Mouse (Mus musculus) liver, embryonic 11.5 days (tissue): ENCODE data around the gene Ccm2. TPM values are rescaled to one million over a fixed set of nuclear protein-coding genes. Genes with fewer than 3 reads are reported as not detected.
A peak's percentile ranks its signal among the peaks of the same experiment; 100 is the strongest.

ENCODE experiments used
- ATAC-seq: fragments of 200-750 bp; cut with Nextera tagmentation; replicated peaks from 2 replicates; pipeline ENCODE4 v1.8.0; 2017; ENCODE audit warnings: moderate number of reproducible peaks, mild to moderate bottlenecking, moderate TSS enrichment, moderate library complexity; ENCODE audit not compliant: low FRiP score
- DNase-seq: peaks from one replicate; pipeline ENCODE4 v3.0.0-alpha.2; 2017; ENCODE audit warnings: low spot score
- H3K27ac ChIP-seq: fragments of 300-500 bp; sonication (generic); 2 replicates; pipeline ENCODE4 v1.5.1; 2014; ENCODE audit warnings: mild to moderate bottlenecking, low read depth, low read length, control low read depth
- H3K27me3 ChIP-seq: fragments of 300-500 bp; sonication (generic); replicated peaks from 2 replicates; pipeline ENCODE4 v1.6.1; 2014; ENCODE audit warnings: low read length, mixed read lengths; ENCODE audit not compliant: control insufficient read depth, insufficient read depth
- H3K36me3 ChIP-seq: fragments of 300-500 bp; sonication (generic); 2 replicates; pipeline ENCODE4 v1.6.1; 2014; ENCODE audit warnings: mild to moderate bottlenecking, low read length, moderate library complexity, mixed read lengths; ENCODE audit not compliant: control insufficient read depth, insufficient read depth
- H3K4me1 ChIP-seq: fragments of 300-500 bp; sonication (generic); replicated peaks from 2 replicates; pipeline ENCODE4 v1.6.1; 2014; ENCODE audit warnings: low read length, mixed read lengths; ENCODE audit not compliant: control insufficient read depth, insufficient read depth
- H3K4me2 ChIP-seq: fragments of 300-500 bp; sonication (generic); 2 replicates; pipeline ENCODE4 v1.6.1; 2014; ENCODE audit warnings: mild to moderate bottlenecking, control low read depth, moderate library complexity
- H3K4me3 ChIP-seq: fragments of 300-500 bp; sonication (generic); 2 replicates; pipeline ENCODE4 v1.5.1; 2014; ENCODE audit warnings: low read depth, low read length, control low read depth
- H3K9ac ChIP-seq: fragments of 300-500 bp; sonication (generic); 2 replicates; pipeline ENCODE4 v1.6.1; 2014; ENCODE audit warnings: low read depth, low read length, control low read depth
- H3K9me3 ChIP-seq: fragments of 300-500 bp; sonication (generic); 2 replicates; pipeline ENCODE4 v1.6.1; 2016; ENCODE audit warnings: low read length, inconsistent platforms, mixed read lengths; ENCODE audit not compliant: control insufficient read depth
- WGBS: fragments of 180-500 bp; shearing (Covaris S2); extraction: QIAGEN DNeasy Blood & Tissue Kit; methylation state at CpG from one replicate; pipeline ENCODE4 v1.1.7; 2014; 5-methylcytosine and 5-hydroxymethylcytosine counted together
- polyA plus RNA-seq: library from polyadenylated mRNA; unstranded; fragments of >200 nt; fragmentation: Nextera tagmentation; extraction: Ambion mirVana; gene quantifications from 2 replicates; pipeline ENCODE4 v1.2.1, GENCODE M21; 2014

The Ccm2 gene
- 74.5 and 82.1 TPM in 2 replicates for polyA plus RNA-seq

GRCm38 (mm10) chr11:6546205-6547013 is at the start of gene Ccm2:
TSS of gene Ccm2 (plus strand) at chr11:6546887.
- DNase-seq = peak; percentile 99
- H3K36me3 ChIP-seq = no peaks in the 10 kb centered on the region
- no peaks in the 10 kb centered on the region for H3K9me3 ChIP-seq
- peak within 1 kb of the TSS; percentile 81 for H3K4me3 ChIP-seq
- H3K4me2 ChIP-seq = peak within 1 kb of the TSS; percentile 93
- H3K4me1 ChIP-seq = peaks cover 14% of the 10 kb centered on the region
- WGBS = under 1% methylated on average over 50 of the region's 57 CpGs
- H3K27ac ChIP-seq = peak within 1 kb of the TSS; percentile 99
- no peaks in the 10 kb centered on the region for H3K27me3 ChIP-seq
- peak; percentile 95 for ATAC-seq
- peak within 1 kb of the TSS; percentile 87 for H3K9ac ChIP-seq

- ATAC-seq (no peak; the same call in 1 of the 2 replicates), DNase-seq (no peak)
- Histone ChIP-seq H3K4me2 (no peak overlapping the region), H3K36me3 (no peaks in the 10 kb centered on the region), H3K27me3 (no peaks in the 10 kb centered on the region), H3K4me1 (no peaks in the 10 kb centered on the region), H3K4me3 (no peak overlapping the region), H3K9ac (no peak overlapping the region), H3K27ac (no peak overlapping the region), H3K9me3 (no peaks in the 10 kb centered on the region)
- WGBS = 74% methylated on average over 12 of the region's 12 CpGs
These were observed 49.3 kb upstream of the Ccm2 start for GRCm38 (mm10) chr11:6497311-6497948.

GRCm38 (mm10) chr11:6502506-6502905 is 44.2 kb upstream of the Ccm2 start:
- Histone ChIP-seq H3K4me3 (no peak overlapping the region), H3K9ac (no peak overlapping the region), H3K9me3 (no peaks in the 10 kb centered on the region), H3K36me3 (no peaks in the 10 kb centered on the region), H3K27me3 (no peaks in the 10 kb centered on the region), H3K27ac (no peak overlapping the region), H3K4me2 (no peak overlapping the region), H3K4me1 (no peaks in the 10 kb centered on the region)
- DNase-seq (no peak), ATAC-seq (no peak)
- WGBS = 88% methylated on average over 2 of the region's 2 CpGs

GRCm38 (mm10) chr11:6504226-6504625 is 42.5 kb upstream of the Ccm2 start:
- WGBS = 74% methylated on average over 3 of the region's 3 CpGs
- H3K9me3 ChIP-seq = no peaks in the 10 kb centered on the region
- DNase-seq = no peak

GRCm38 (mm10) chr11:6504689-6505088 is 42.0 kb upstream of the Ccm2 start:
- no peaks in the 10 kb centered on the region for H3K9me3 ChIP-seq
- H3K4me3 ChIP-seq = no peak overlapping the region
- no peak overlapping the region for H3K27ac ChIP-seq
- no peaks in the 10 kb centered on the region for H3K36me3 ChIP-seq
- H3K4me2 ChIP-seq = no peak overlapping the region
- no peaks in the 10 kb centered on the region for H3K27me3 ChIP-seq
- H3K9ac ChIP-seq = no peak overlapping the region
- ATAC-seq = no peak
- DNase-seq = no peak
- WGBS = 79% methylated on average over 6 of the region's 6 CpGs
- H3K4me1 ChIP-seq = no peaks in the 10 kb centered on the region

More at GRCm38 (mm10) chr11:6504226-6504625, 42.5 kb upstream of the Ccm2 start:
- Histone ChIP-seq H3K4me2 (no peak overlapping the region), H3K9ac (no peak overlapping the region), H3K4me3 (no peak overlapping the region), H3K36me3 (no peaks in the 10 kb centered on the region), H3K27ac (no peak overlapping the region), H3K27me3 (no peaks in the 10 kb centered on the region), H3K4me1 (no peaks in the 10 kb centered on the region)
- ATAC-seq = no peak

GRCm38 (mm10) chr11:6506516-6506915 is 40.2 kb upstream of the Ccm2 start:
- Histone ChIP-seq H3K27me3 (no peaks in the 10 kb centered on the region), H3K4me2 (no peak overlapping the region), H3K4me1 (no peaks in the 10 kb centered on the region), H3K4me3 (no peak overlapping the region), H3K36me3 (no peaks in the 10 kb centered on the region), H3K9me3 (no peaks in the 10 kb centered on the region), H3K9ac (no peak overlapping the region), H3K27ac (no peak overlapping the region)
- no peak for ATAC-seq
- DNase-seq = no peak
- WGBS = 77% methylated on average over 9 of the region's 9 CpGs

GRCm38 (mm10) chr11:6508269-6508876 is 38.3 kb upstream of the Ccm2 start:
- Histone ChIP-seq H3K9me3 (no peaks in the 10 kb centered on the region), H3K4me1 (no peaks in the 10 kb centered on the region), H3K27me3 (no peaks in the 10 kb centered on the region), H3K36me3 (no peaks in the 10 kb centered on the region), H3K27ac (no peak overlapping the region), H3K9ac (no peak overlapping the region), H3K4me2 (no peak overlapping the region), H3K4me3 (no peak overlapping the region)
- ATAC-seq (no peak), DNase-seq (no peak)
- WGBS = 64% methylated on average over 1 of the region's 1 CpGs

GRCm38 (mm10) chr11:6514837-6515236 is 31.9 kb upstream of the Ccm2 start:
- H3K36me3 ChIP-seq = no peaks in the 10 kb centered on the region
- no peaks in the 10 kb centered on the region for H3K27me3 ChIP-seq
- no peak for ATAC-seq
- H3K27ac ChIP-seq = no peak overlapping the region
- DNase-seq = no peak
- no peak overlapping the region for H3K9ac ChIP-seq
- no peak overlapping the region for H3K4me2 ChIP-seq
- H3K4me1 ChIP-seq = peaks cover 3% of the 10 kb centered on the region; the same call in 1 of the 2 replicates
- no peaks in the 10 kb centered on the region for H3K9me3 ChIP-seq
- 56% methylated on average over 7 of the region's 7 CpGs for WGBS
- H3K4me3 ChIP-seq = no peak overlapping the region
